Mouse (Mus musculus) bone marrow macrophage, adult 2 months (primary cell): ENCODE data around the gene Ncmap. TPM values are rescaled to one million over a fixed set of nuclear protein-coding genes. Genes with fewer than 3 reads are reported as not detected.

Experiments used
- H3K27ac ChIP-seq: 2 replicates; pipeline ENCODE4 v1.5.1; 2012; ENCODE audit warnings: low read depth, low read length; ENCODE audit not compliant: insufficient read depth
- H3K4me1 ChIP-seq: 2 replicates; pipeline ENCODE4 v1.6.1; 2012; ENCODE audit warnings: low read length; ENCODE audit not compliant: control insufficient read depth, insufficient read depth
- H3K4me3 ChIP-seq: 2 replicates; pipeline ENCODE4 v1.5.1; 2012; ENCODE audit warnings: mild to moderate bottlenecking, low read length, moderate library complexity; ENCODE audit not compliant: insufficient read depth
- CTCF ChIP-seq: IDR thresholded peaks from 2 replicates; pipeline ENCODE4 v1.5.1; 2012; ENCODE audit warnings: low read depth, mild to moderate bottlenecking, low read length, moderate library complexity
- POLR2A ChIP-seq: IDR thresholded peaks from 2 replicates; pipeline ENCODE4 v1.6.1; 2012; ENCODE audit warnings: mild to moderate bottlenecking, low read depth, low read length, borderline replicate concordance
- polyA plus RNA-seq: library from polyadenylated mRNA; stranded (reverse); fragments of >200 nt; gene quantifications from 2 replicates; pipeline ENCODE4 v1.2.4, GENCODE M21; 2012; ENCODE audit not compliant: missing spikeins, insufficient read depth, insufficient read length

Gene Ncmap
- polyA plus RNA-seq, 1 experiment = not detected

DNA sequence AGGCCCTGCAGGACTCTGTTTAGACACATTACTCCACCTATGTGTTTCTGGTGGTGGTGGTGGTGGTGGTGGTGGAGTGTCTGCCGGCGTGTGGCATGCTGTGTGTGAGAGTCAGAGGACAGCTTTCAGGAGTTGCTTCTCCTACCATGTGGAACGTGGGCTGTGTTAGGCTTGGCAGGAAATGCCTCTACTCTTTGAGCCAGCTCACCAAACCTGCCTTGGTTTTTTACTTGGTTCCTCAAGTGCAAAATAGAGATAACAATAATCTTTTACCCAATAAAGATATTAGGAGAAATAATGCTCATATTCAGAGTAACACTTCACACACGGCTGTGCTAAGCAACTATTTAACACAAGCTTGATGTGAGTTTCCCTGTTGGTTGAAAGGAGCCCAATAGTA lies 31.4 kb upstream of the Ncmap start:
- H3K27ac ChIP-seq = no peak overlapping the region
- H3K4me1 ChIP-seq = peaks cover 19% of the 10 kb centered on the region
- TF ChIP-seq CTCF (no peak), POLR2A (no peak)
- no peak overlapping the region for H3K4me3 ChIP-seq

DNA sequence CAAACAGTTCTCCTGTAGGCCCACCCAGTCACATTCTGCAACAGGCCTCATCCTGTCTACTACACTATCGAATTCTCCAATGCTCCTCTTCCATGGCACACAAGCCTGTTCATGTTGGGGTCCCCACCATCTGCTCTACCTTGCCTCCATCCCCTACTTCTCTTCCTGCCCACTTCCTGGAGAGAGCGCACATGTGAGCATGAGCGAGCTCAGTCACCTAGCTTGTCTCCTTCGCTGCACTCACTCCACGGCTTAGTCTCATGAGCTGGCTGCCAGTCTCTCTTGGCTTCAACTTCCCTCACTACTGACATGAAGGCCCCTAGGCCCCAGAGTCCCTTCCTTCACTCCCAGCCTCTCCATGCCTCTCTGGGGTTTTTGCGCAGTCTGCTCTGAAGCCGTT lies 28.6 kb upstream of the Ncmap start:
- Histone ChIP-seq H3K4me1 (peaks cover 13% of the 10 kb centered on the region), H3K27ac (no peak overlapping the region)

DNA sequence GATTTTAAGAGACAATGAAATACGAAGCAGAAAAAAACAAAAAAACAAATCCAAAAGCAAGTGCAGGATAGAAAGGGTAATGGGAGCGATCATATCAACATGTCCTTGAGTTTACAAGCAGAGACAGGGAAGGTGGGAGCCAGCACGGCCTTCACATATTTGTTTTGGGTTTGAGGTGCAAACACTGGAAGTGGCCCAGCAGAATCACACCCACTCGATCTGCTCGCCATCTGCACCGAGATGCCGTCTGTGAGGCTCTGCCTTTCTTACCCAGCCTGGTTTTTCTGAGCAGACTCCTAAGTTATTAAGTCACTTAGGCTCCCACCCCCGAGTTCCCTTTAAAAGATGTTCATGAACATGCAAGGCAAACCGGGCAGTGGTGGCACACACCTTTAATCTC lies 27.6 kb upstream of the Ncmap start:
- Histone ChIP-seq H3K27ac (no peak overlapping the region), H3K4me1 (peaks cover 13% of the 10 kb centered on the region)

More for the DNA sequence above, 28.6 kb upstream of the Ncmap start:
- TF ChIP-seq POLR2A (no peak), CTCF (no peak)
- H3K4me3 ChIP-seq = no peak overlapping the region

DNA sequence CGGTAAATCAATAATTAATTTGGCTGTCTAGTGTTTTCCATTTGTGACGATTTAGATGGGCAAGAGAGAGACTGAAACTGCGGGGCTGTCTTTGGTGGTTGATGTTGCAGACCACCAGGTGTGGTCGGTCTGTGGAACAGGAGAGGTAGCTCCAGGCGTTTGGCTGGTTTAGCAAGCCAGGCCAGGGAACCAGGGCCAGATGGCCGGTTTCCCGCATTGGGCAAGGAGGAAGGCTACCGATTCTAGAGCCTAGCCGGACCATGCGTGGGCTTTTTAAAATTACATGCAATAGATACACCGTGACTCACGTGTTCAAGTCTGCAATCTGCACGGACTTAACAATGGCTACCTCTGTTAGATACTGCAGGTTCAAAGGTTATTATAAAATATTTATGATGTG lies 22.9 kb upstream of the Ncmap start:
- Histone ChIP-seq H3K4me1 (peaks cover 6% of the 10 kb centered on the region), H3K27ac (no peak overlapping the region), H3K4me3 (no peak overlapping the region)
- TF ChIP-seq CTCF (no peak), POLR2A (no peak)

More for the DNA sequence above, 27.6 kb upstream of the Ncmap start:
- H3K4me3 ChIP-seq = no peak overlapping the region
- TF ChIP-seq POLR2A = no peak
- TF ChIP-seq CTCF = no peak

DNA sequence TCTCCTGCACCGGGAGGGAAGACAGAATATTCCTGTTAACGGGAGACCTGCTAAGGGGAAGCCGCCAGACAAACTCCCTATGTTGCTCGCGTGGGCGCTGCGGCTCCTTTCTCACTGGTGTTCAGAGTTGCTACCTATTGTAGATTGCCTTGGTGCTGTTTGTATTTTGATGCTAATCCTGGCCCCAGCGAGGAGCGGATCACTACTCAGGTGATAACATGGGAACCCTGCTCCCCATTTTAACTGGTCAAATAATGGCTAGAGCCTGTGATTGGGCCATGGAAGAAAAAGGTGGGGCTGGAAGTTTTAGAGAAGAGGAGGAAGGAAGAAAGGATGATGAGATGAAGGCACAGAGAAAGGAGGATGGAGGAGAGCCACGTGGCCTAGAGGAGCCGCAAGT lies 22.4 kb upstream of the Ncmap start:
- H3K4me3 ChIP-seq = no peak overlapping the region
- H3K4me1 ChIP-seq = peaks cover 6% of the 10 kb centered on the region
- H3K27ac ChIP-seq = no peak overlapping the region
- TF ChIP-seq POLR2A = no peak
- no peak for TF ChIP-seq CTCF

DNA sequence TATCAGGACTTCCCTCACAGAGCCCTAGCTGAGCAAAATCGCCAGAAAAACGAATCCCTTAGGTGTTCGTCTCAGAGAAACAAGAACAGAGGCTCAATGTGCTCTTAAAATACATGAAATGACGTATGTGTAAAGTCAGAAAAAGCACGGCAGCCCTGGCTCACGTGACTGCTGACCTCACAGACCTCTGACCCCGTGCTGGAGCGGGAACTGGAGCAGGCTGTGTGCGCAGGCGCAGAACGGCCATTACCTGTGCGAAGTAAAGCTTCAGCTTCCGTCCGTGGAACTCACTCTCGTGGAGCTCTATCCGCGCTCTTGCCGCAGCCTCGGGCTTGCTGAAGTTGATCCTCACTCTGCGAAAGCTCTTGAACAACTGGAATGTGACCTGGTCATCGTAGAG lies 22.0 kb upstream of the Ncmap start:
- H3K4me3 ChIP-seq = no peak overlapping the region
- no peak for TF ChIP-seq POLR2A
- H3K4me1 ChIP-seq = peaks cover 6% of the 10 kb centered on the region
- no peak overlapping the region for H3K27ac ChIP-seq

DNA sequence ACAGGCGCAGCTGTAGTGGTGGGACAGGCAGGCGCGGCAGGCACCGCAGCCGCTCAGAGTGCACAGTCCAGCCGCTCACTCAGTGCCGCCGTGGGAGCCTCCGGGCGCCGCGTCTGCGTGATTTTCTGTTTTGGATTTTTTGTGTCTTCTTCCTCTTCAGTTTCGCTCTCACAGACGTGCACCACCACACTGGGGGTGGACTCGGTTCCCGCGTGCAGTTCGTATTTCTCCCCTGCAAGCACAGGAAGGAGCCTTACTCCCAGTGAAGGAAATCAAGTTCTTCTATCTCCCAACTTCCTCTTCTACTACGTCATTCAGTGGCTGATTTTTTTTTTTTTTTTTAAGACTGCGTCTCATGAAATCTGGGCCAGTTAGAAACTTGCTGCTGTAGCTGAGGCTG lies 18.3 kb upstream of the Ncmap start:
- Histone ChIP-seq H3K4me3 (peak overlapping the region; percentile 48), H3K4me1 (peaks cover 6% of the 10 kb centered on the region), H3K27ac (peak overlapping the region; percentile 55)
- TF ChIP-seq CTCF (no peak), POLR2A (no peak)

DNA sequence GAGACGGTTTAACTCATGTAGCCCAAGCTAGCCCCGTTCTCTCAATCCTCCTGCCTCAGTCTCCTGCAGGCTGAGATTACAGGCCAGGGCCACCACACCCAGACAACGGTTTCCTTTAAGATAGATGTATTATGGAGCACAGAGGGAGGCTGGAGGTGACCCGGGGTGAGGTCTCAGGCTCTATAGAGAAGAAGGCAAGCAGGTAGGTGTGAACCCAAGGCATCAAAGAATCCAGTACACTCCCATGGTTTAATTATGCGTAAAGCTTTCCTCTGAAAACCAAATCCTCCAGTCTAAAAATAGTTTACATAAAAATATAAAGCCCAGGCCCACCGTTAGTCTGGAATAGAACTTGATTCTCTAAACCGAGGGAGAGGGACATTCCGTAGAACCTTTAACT lies 15.5 kb upstream of the Ncmap start:
- peaks cover 6% of the 10 kb centered on the region for H3K4me1 ChIP-seq
- TF ChIP-seq POLR2A = no peak
- no peak for TF ChIP-seq CTCF
- no peak overlapping the region for H3K27ac ChIP-seq
- no peak overlapping the region for H3K4me3 ChIP-seq

DNA sequence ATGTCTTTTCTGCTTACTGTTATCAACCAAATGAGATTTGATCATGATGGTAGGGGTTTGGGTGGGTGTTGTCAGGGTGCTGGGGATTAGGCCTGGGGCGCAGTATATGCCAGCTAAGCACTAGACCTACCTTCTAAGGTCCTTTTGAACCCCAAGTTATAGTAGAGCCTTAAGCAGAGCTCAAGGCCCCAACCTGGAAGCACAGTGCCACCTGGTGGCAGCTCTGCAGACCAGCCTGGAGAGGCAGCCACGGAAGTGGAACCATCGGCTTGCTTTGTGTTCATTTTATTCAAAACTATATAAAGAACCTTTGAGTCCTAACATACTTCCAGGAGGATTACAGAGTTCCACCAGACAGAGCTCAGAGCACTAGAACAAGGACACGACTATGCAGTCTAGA lies 13.6 kb upstream of the Ncmap start:
- no peak overlapping the region for H3K4me3 ChIP-seq
- peaks cover 3% of the 10 kb centered on the region for H3K4me1 ChIP-seq
- no peak for TF ChIP-seq POLR2A
- TF ChIP-seq CTCF = peak; percentile 96
- H3K27ac ChIP-seq = no peak overlapping the region

DNA sequence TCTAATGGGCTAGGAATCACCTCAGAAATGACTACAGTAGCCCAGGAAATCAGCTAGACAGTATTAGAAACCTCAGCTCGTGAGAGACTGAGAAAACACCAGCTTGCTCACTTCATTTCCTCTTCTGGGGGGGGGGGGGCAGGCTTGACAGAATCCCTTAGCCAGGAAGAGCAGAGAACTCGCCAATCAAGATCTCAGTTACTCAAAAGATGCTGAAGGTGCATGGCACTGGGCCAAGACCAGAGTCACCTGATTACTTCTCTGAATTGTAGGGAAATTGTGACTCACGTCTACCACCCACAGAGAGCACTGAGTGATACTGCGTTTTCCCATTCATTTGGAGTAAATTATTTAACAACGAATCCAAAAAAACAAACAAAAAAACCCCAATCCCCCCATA lies 8.2 kb upstream of the Ncmap start:
- H3K4me1 ChIP-seq = peaks cover 24% of the 10 kb centered on the region
- peak overlapping the region; percentile 57 for H3K27ac ChIP-seq
- TF ChIP-seq CTCF (no peak), POLR2A (no peak)
- no peak overlapping the region for H3K4me3 ChIP-seq

DNA sequence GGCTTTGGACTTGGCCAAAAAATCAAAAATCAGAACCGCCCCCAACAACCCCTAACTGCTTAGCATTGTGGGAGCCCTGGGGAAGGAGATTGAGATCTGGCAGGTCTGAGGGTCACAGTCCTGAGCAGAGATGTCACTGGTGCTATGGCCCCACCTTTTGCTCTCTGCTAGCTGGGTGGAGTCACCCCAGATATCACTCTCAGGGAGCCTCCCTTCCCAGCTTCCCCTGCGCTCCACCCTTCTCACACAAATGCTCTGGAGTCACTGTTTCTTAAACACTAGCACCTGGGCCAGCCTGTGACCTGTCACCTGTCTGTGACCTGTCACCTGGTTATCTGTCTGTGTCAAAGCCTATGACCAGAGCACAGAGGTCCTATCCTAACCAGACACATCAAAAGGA lies 6.9 kb upstream of the Ncmap start:
- TF ChIP-seq POLR2A (no peak), CTCF (no peak)
- Histone ChIP-seq H3K4me1 (peaks cover 24% of the 10 kb centered on the region), H3K4me3 (no peak overlapping the region), H3K27ac (no peak overlapping the region)

DNA sequence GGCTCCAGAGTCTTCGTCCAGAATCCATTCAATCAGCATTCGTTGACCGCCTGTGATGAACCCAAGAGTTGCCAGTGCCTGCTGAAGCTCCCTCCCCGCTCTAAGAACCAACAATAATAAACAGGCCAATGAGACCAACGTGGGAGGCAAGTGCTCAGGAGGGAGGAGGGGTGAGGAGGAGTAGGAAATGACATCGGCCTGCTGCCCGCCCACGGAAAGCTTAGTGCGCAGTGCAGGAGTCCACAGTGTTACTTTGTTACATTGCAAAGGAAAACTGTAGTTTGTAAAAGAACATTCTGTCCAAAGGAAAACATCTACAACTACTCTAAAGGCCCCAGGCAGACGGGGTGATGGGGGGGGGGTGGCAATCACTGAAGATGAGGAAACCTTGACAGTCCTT lies 6.0 kb upstream of the Ncmap start:
- H3K4me1 ChIP-seq = peaks cover 24% of the 10 kb centered on the region
- no peak for TF ChIP-seq POLR2A
- no peak for TF ChIP-seq CTCF
- H3K27ac ChIP-seq = no peak overlapping the region
- no peak overlapping the region for H3K4me3 ChIP-seq
